10 mouse cellular contexts compared by ENCODE assay signal in the genomic region with DNA sequence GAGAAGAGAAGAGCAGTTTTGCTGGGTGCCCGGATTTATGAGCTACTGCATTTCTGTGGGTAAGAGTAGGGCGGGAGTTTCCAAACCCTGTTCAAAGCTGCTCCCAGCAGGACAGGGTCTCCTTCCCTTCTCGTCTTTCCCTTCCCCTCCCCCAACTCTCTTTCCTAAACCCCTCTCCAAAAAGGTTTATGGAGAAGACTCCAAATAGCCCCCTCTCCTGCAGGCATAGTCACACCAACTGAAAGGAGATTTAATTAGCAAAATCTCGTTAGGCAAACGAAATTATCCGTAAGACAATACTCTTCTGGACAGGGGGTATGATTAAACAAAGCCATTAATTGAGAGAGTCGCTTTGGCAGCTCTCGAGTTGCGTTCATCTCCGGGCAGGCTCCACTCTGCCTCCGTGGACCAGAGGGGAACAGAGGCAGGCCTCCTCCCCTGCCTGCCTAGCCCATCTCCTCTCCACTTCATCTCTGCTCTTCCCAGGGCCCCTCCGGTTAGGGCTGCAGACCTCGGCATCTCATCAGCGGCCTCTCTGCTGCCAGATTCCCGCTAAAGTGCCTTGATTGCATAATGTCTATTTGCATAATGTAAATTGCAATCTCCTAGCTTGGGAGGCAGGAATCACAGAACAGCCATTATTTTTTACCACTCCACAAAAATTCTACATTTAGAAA.
DNase-seq lines count a peak whose midpoint lies in the region; ATAC-seq and TF ChIP-seq lines count a peak whose summit lies in the region.
"Had no signal": no experiment of that assay in that cellular context is flagged by ENCODE, and none has a peak within 500 bp of the region (broad histone marks: within the 10 kb centered on the region; RNA-seq: fewer than 3 reads in every experiment).

No protein-coding gene starts in this region.

- TF ChIP-seq CTCF in kidney, postnatal 0 days (IDR thresholded peaks at IDR 0.05; ENCODE audit: low read depth): no peak
- TF ChIP-seq CTCF in kidney, adult 2 months (conservative IDR thresholded peaks at IDR 0.05; ENCODE audit: insufficient read depth, insufficient read length, low read depth, low read length): no peak

- no peaks in the 10 kb centered on the region for H3K9me3 ChIP-seq in kidney, postnatal 0 days (replicated peaks; ENCODE audit: low read length)
- H3K9me3 ChIP-seq in embryonic facial prominence, embryonic 10.5 days: no peaks in the 10 kb centered on the region
- H3K9me3 ChIP-seq in hindbrain, embryonic 16.5 days (ENCODE audit: control insufficient read depth, low read length): no peaks in the 10 kb centered on the region
- no peaks in the 10 kb centered on the region for H3K9me3 ChIP-seq in neural tube, embryonic 13.5 days

- peak; percentile 45 for DNase-seq in kidney, postnatal 0 days (ENCODE audit: low spot score)
- DNase-seq in kidney, adult 2 months: no peak
- peak; percentile 33 for DNase-seq in embryonic facial prominence, embryonic 10.5 days (ENCODE audit: low spot score)
- DNase-seq in heart, postnatal 4 days: no peak
- no peak for DNase-seq in heart, adult 18-20 months
- DNase-seq: kidney, adult 11 months; lung, adult 18-20 months had no signal

- TF ChIP-seq POLR2A in kidney, adult 2 months (IDR thresholded peaks at IDR 0.05; ENCODE audit: low read depth, low read length): no peak

- H3K36me3 ChIP-seq in kidney, postnatal 0 days (ENCODE audit: insufficient read depth, low read length): no peaks in the 10 kb centered on the region
- H3K36me3 ChIP-seq in kidney, adult 2 months (ENCODE audit: control insufficient read depth, insufficient read depth, low read length): no peaks in the 10 kb centered on the region
- H3K36me3 ChIP-seq in embryonic facial prominence, embryonic 10.5 days (replicated peaks): peaks cover 43% of the 10 kb centered on the region
- H3K36me3 ChIP-seq in hindbrain, embryonic 16.5 days (ENCODE audit: control insufficient read depth, insufficient read depth, low read length): no peaks in the 10 kb centered on the region
- no peaks in the 10 kb centered on the region for H3K36me3 ChIP-seq in neural tube, embryonic 13.5 days

- no peak overlapping the region for H3K9ac ChIP-seq in kidney, postnatal 0 days (ENCODE audit: low read depth, low read length)
- peak overlapping the region; percentile 2 for H3K9ac ChIP-seq in hindbrain, embryonic 16.5 days (ENCODE audit: low read depth, low read length)
- H3K9ac ChIP-seq in neural tube, embryonic 13.5 days: peak overlapping the region; percentile 41

- WGBS in kidney, postnatal 0 days: 17% methylated on average over 15 of the region's 15 CpGs
- WGBS in kidney, adult 2 months: 35% methylated on average over 15 of the region's 15 CpGs
- 5% methylated on average over 15 of the region's 15 CpGs for WGBS in embryonic facial prominence, embryonic 10.5 days
- WGBS in hindbrain, embryonic 16.5 days: 6% methylated on average over 15 of the region's 15 CpGs
- WGBS in neural tube, embryonic 13.5 days: 5% methylated on average over 15 of the region's 15 CpGs

- ATAC-seq in kidney, postnatal 0 days (replicated peaks; ENCODE audit: low FRiP score, low read depth): no peak
- ATAC-seq in hindbrain, embryonic 16.5 days: peak; percentile 74
- ATAC-seq in neural tube, embryonic 13.5 days (ENCODE audit: low read depth): peak; percentile 84
- no peak for ATAC-seq in megakaryocyte progenitor cell, adult 5-6 weeks (replicated peaks; ENCODE audit: poor library complexity)

- no peak overlapping the region for H3K4me2 ChIP-seq in kidney, postnatal 0 days (ENCODE audit: low read length)
- peak overlapping the region; percentile 45 for H3K4me2 ChIP-seq in hindbrain, embryonic 16.5 days (ENCODE audit: low read length)
- peak overlapping the region; percentile 39 for H3K4me2 ChIP-seq in neural tube, embryonic 13.5 days

- no peak overlapping the region for H3K27ac ChIP-seq in kidney, postnatal 0 days
- no peak overlapping the region for H3K27ac ChIP-seq in kidney, adult 2 months (ENCODE audit: insufficient read depth, low read depth, low read length)
- H3K27ac ChIP-seq in embryonic facial prominence, embryonic 10.5 days (replicated peaks): peak overlapping the region; percentile 48
- H3K27ac ChIP-seq in hindbrain, embryonic 16.5 days (ENCODE audit: low read depth, low read length): peak overlapping the region; percentile 60
- peak overlapping the region; percentile 92 for H3K27ac ChIP-seq in neural tube, embryonic 13.5 days (replicated peaks)

- no peak overlapping the region for H3K4me3 ChIP-seq in kidney, postnatal 0 days (replicated peaks; ENCODE audit: low read depth, low read length)
- no peak overlapping the region for H3K4me3 ChIP-seq in kidney, adult 2 months (ENCODE audit: insufficient read depth, low read depth, low read length)
- H3K4me3 ChIP-seq in embryonic facial prominence, embryonic 10.5 days: peak overlapping the region; percentile 8; the same call in 1 of the 2 replicates
- no peak overlapping the region for H3K4me3 ChIP-seq in hindbrain, embryonic 16.5 days (ENCODE audit: low read length)
- no peak overlapping the region for H3K4me3 ChIP-seq in neural tube, embryonic 13.5 days

- no peaks in the 10 kb centered on the region for H3K27me3 ChIP-seq in kidney, postnatal 0 days (ENCODE audit: insufficient read depth, low read length)
- H3K27me3 ChIP-seq in kidney, adult 2 months (replicated peaks; ENCODE audit: control insufficient read depth, insufficient read depth, low read length): no peaks in the 10 kb centered on the region
- H3K27me3 ChIP-seq in embryonic facial prominence, embryonic 10.5 days (replicated peaks; ENCODE audit: low read depth, poor library complexity, severe bottlenecking): no peaks in the 10 kb centered on the region
- no peaks in the 10 kb centered on the region for H3K27me3 ChIP-seq in hindbrain, embryonic 16.5 days (replicated peaks; ENCODE audit: control insufficient read depth, insufficient read depth, low read length)
- H3K27me3 ChIP-seq in neural tube, embryonic 13.5 days: no peaks in the 10 kb centered on the region

- H3K4me1 ChIP-seq in kidney, postnatal 0 days (replicated peaks; ENCODE audit: insufficient read depth, low read length): no peaks in the 10 kb centered on the region
- no peaks in the 10 kb centered on the region for H3K4me1 ChIP-seq in kidney, adult 2 months (ENCODE audit: control insufficient read depth, insufficient read depth, low read length)
- H3K4me1 ChIP-seq in embryonic facial prominence, embryonic 10.5 days: peaks cover 42% of the 10 kb centered on the region
- H3K4me1 ChIP-seq in hindbrain, embryonic 16.5 days (ENCODE audit: control insufficient read depth, insufficient read depth, low read depth, low read length): peaks cover 21% of the 10 kb centered on the region
- H3K4me1 ChIP-seq in neural tube, embryonic 13.5 days (replicated peaks): peaks cover 73% of the 10 kb centered on the region

Comparison
In these comparisons a context has a peak if more than half of its experiments do, and no peak if none do; other contexts are left out.
1. DNase-seq: peak in kidney, postnatal 0 days (single experiment) and embryonic facial prominence, embryonic 10.5 days (single experiment); none in kidney, adult 2 months (single experiment), heart, postnatal 4 days (single experiment) and heart, adult 18-20 months (0 of 2).
2. ATAC-seq: peak in hindbrain, embryonic 16.5 days (single experiment) and neural tube, embryonic 13.5 days (single experiment); none in kidney, postnatal 0 days (single experiment) and megakaryocyte progenitor cell, adult 5-6 weeks (single experiment).
3. H3K27ac ChIP-seq: peak in embryonic facial prominence, embryonic 10.5 days (single experiment), hindbrain, embryonic 16.5 days (single experiment) and neural tube, embryonic 13.5 days (single experiment); none in kidney, postnatal 0 days (single experiment) and kidney, adult 2 months (single experiment).